Mouse (Mus musculus) heart, embryonic 13.5 days (tissue): ENCODE results near the gene Trpm7. TPM values are rescaled to one million over a fixed set of nuclear protein-coding genes. Genes with fewer than 3 reads are reported as not detected.

Experiments
- ATAC-seq: fragments of 200-750 bp; cut with Nextera tagmentation; 2 replicates; pipeline ENCODE4 v1.8.0; 2017; ENCODE audit warnings: moderate TSS enrichment; ENCODE audit not compliant: insufficient number of reproducible peaks, low FRiP score, low TSS enrichment; ENCODE audit errors: extremely low read depth
- H3K27ac ChIP-seq: fragments of 300-500 bp; sonication (generic); replicated peaks from 2 replicates; pipeline ENCODE4 v1.5.1; 2015; ENCODE audit warnings: moderate library complexity, mild to moderate bottlenecking, inconsistent platforms
- H3K27me3 ChIP-seq: fragments of 300-500 bp; sonication (generic); replicated peaks from 2 replicates; pipeline ENCODE4 v1.6.1; 2015; ENCODE audit warnings: mild to moderate bottlenecking, inconsistent platforms
- H3K36me3 ChIP-seq: fragments of 300-500 bp; sonication (generic); 2 replicates; pipeline ENCODE4 v1.6.1; 2015; ENCODE audit warnings: mild to moderate bottlenecking, inconsistent platforms
- H3K4me1 ChIP-seq: fragments of 300-500 bp; sonication (generic); 2 replicates; pipeline ENCODE4 v1.6.1; 2015; ENCODE audit warnings: inconsistent platforms
- H3K4me2 ChIP-seq: fragments of 300-500 bp; sonication (generic); 2 replicates; pipeline ENCODE4 v1.6.1; 2015; ENCODE audit warnings: inconsistent platforms, mild to moderate bottlenecking, moderate library complexity
- H3K4me3 ChIP-seq: fragments of 300-500 bp; sonication (generic); 2 replicates; pipeline ENCODE4 v1.5.1; 2015; ENCODE audit warnings: moderate library complexity, mild to moderate bottlenecking, inconsistent platforms
- H3K9ac ChIP-seq: fragments of 300-500 bp; sonication (generic); 2 replicates; pipeline ENCODE4 v1.6.1; 2015; ENCODE audit warnings: inconsistent platforms, mild to moderate bottlenecking, moderate library complexity
- H3K9me3 ChIP-seq: fragments of 300-500 bp; sonication (generic); 2 replicates; pipeline ENCODE4 v1.6.1; 2016; ENCODE audit warnings: inconsistent platforms
- WGBS: fragments of 180-500 bp; shearing (Covaris S2); methylation state at CpG from one replicate; pipeline ENCODE4 v1.1.7; 2015; ENCODE audit warnings: mixed read lengths; 5-methylcytosine and 5-hydroxymethylcytosine counted together
- polyA plus RNA-seq: library from polyadenylated mRNA; unstranded; fragments of >200 nt; fragmentation: Nextera tagmentation; extraction: Ambion mirVana; gene quantifications from 2 replicates; pipeline ENCODE4 v1.2.1, GENCODE M21; 2015

Gene Trpm7
- polyA plus RNA-seq, 1 experiment from 2014 or later = 36.6 TPM

DNA sequence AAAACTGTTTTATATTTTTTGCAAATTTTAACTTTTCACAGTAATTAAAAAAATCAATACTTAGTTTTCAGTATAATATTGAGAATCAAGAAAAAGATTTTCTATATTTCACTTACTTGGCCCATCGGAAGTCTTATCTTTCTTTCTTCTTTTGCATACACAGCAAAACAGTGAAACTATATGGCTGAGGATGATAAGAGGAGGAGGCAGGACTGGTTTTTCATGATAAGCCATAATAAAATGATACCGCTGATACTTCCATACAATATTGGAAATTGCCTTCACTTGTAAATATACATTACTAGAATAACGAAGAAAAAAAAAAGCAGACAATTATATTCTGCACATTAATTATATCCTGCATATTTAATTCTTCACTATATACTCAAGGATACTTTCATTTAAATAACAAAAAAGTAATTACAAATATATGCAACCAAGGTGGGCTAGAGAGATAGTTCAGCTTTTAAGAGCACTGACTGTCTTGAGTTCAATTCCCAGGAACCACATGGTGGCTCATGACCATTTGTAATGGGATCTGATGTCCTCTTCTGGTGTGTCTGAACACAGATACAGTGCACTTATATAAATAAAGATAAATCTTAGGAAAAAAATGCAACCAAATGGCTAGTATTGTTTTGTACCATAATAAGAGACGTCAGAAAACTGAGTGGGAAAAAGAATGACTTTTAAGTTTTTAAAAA, 59.2 kb downstream of the Trpm7 start:
- no peak for ATAC-seq
- Histone ChIP-seq H3K27ac (no peak overlapping the region), H3K9ac (no peak overlapping the region), H3K4me2 (no peak overlapping the region), H3K4me1 (peaks cover 15% of the 10 kb centered on the region), H3K9me3 (no peaks in the 10 kb centered on the region), H3K36me3 (peaks cover 64% of the 10 kb centered on the region), H3K4me3 (no peak overlapping the region), H3K27me3 (no peaks in the 10 kb centered on the region)
- 61% methylated on average over 4 of the region's 4 CpGs for WGBS

DNA sequence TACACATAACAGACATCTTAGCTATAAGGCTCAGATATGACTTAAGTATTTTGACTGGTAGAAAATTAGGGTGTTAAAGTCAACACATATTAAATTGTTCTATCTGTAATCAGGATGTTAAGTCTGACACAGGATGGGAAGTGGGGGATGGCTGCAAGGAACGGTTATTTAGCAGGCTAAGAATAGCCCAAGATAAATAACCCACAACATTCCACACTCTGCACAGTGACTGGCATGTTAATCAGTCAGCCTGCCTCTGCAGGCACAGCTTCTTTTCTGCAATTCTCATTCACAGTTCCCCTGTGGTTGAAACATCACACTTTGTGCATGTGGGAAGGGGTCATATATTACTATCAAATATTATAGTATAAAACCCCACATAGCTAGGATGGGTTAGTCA, 60.2 kb downstream of the Trpm7 start:
- Histone ChIP-seq H3K9ac (no peak overlapping the region), H3K4me2 (peak overlapping the region; percentile 50), H3K27ac (peak overlapping the region; percentile 67), H3K4me3 (no peak overlapping the region), H3K36me3 (peaks cover 69% of the 10 kb centered on the region), H3K4me1 (peaks cover 15% of the 10 kb centered on the region), H3K27me3 (no peaks in the 10 kb centered on the region), H3K9me3 (no peaks in the 10 kb centered on the region)
- peak; percentile 42 for ATAC-seq
- 3% methylated on average over 1 of the region's 1 CpGs for WGBS

- Histone ChIP-seq H3K9me3 (no peaks in the 10 kb centered on the region), H3K4me1 (no peaks in the 10 kb centered on the region), H3K36me3 (peaks cover 86% of the 10 kb centered on the region), H3K4me3 (no peak overlapping the region), H3K4me2 (no peak overlapping the region), H3K9ac (no peak overlapping the region), H3K27ac (no peak overlapping the region), H3K27me3 (no peaks in the 10 kb centered on the region)
- 86% methylated on average over 3 of the region's 3 CpGs for WGBS
- no peak for ATAC-seq
Measured at GRCm38 (mm10) chr2:126801980-126802379, 74.0 kb downstream of the Trpm7 start.

GRCm38 (mm10) chr2:126798455-126798854, 77.6 kb downstream of the Trpm7 start:
- H3K27ac ChIP-seq = no peak overlapping the region
- no peak overlapping the region for H3K4me3 ChIP-seq
- no peaks in the 10 kb centered on the region for H3K27me3 ChIP-seq
- no peaks in the 10 kb centered on the region for H3K4me1 ChIP-seq
- no peaks in the 10 kb centered on the region for H3K9me3 ChIP-seq
- WGBS = 86% methylated on average over 5 of the region's 5 CpGs
- H3K36me3 ChIP-seq = peaks cover 88% of the 10 kb centered on the region
- ATAC-seq = no peak
- H3K4me2 ChIP-seq = no peak overlapping the region
- no peak overlapping the region for H3K9ac ChIP-seq

- Histone ChIP-seq H3K4me3 (no peak overlapping the region), H3K9me3 (no peaks in the 10 kb centered on the region), H3K36me3 (peaks cover 92% of the 10 kb centered on the region), H3K4me2 (no peak overlapping the region), H3K4me1 (no peaks in the 10 kb centered on the region), H3K27me3 (no peaks in the 10 kb centered on the region), H3K27ac (no peak overlapping the region), H3K9ac (no peak overlapping the region)
- WGBS = 77% methylated on average over 3 of the region's 3 CpGs
- no peak for ATAC-seq
Measured at GRCm38 (mm10) chr2:126795708-126796107, 80.3 kb downstream of the Trpm7 start.

DNA sequence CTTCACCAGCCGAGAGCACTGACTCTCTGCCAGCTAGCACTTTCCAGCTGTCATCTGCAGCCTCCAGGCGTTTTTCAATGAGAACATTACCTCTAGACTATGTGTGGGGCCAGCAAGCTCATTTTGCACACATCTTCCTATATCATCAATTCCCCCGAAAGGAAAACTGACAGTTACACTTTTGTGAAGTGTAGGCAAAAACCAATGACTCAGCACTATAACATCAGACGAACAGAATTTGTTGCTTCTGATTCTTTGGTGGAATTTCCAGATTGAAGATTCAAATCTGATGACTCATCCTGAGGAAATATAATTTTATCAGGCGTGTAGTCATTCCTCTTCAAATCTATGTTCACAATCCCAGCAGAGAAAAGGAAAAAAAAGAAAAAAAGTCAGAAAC, 83.4 kb downstream of the Trpm7 start:
- H3K9ac ChIP-seq = no peak overlapping the region
- no peaks in the 10 kb centered on the region for H3K27me3 ChIP-seq
- WGBS = 70% methylated on average over 5 of the region's 5 CpGs
- no peak overlapping the region for H3K4me3 ChIP-seq
- no peak overlapping the region for H3K27ac ChIP-seq
- no peak overlapping the region for H3K4me2 ChIP-seq
- no peak for ATAC-seq
- peaks cover 81% of the 10 kb centered on the region for H3K36me3 ChIP-seq
- H3K4me1 ChIP-seq = peaks cover 7% of the 10 kb centered on the region
- H3K9me3 ChIP-seq = no peaks in the 10 kb centered on the region

- Histone ChIP-seq H3K36me3 (peaks cover 36% of the 10 kb centered on the region), H3K9me3 (no peaks in the 10 kb centered on the region), H3K4me3 (no peak overlapping the region), H3K27ac (peak overlapping the region; percentile 20; the same call in 1 of the 2 replicates), H3K27me3 (no peaks in the 10 kb centered on the region), H3K4me2 (no peak overlapping the region; the same call in 1 of the 2 replicates), H3K4me1 (peaks cover 11% of the 10 kb centered on the region), H3K9ac (peak overlapping the region; percentile 37; the same call in 1 of the 2 replicates)
- ATAC-seq = no peak; the same call in 1 of the 2 replicates
- WGBS = 51% methylated on average over 9 of the region's 9 CpGs
Measured at GRCm38 (mm10) chr2:126787721-126788342, 88.2 kb downstream of the Trpm7 start.

GRCm38 (mm10) chr2:126783370-126783769, 92.7 kb downstream of the Trpm7 start, which contains the start of gene Usp50:
Usp50 (minus strand) TSS chr2:126783470.
- Histone ChIP-seq H3K4me1 (peaks cover 11% of the 10 kb centered on the region), H3K4me2 (no peak within 1 kb of the TSS)

GRCm38 (mm10) chr2:126782433-126782832, 93.6 kb downstream of the Trpm7 start:
- Histone ChIP-seq H3K27ac (no peak overlapping the region), H3K4me3 (no peak overlapping the region), H3K27me3 (no peaks in the 10 kb centered on the region), H3K4me2 (no peak overlapping the region), H3K9me3 (no peaks in the 10 kb centered on the region), H3K9ac (no peak overlapping the region), H3K4me1 (0 out of 2 replicates have a peak, but pooled peaks cover 2% of the 10 kb centered on the region), H3K36me3 (no peaks in the 10 kb centered on the region)
- ATAC-seq = no peak
- 73% methylated on average over 3 of the region's 3 CpGs for WGBS

More at GRCm38 (mm10) chr2:126783370-126783769, 92.7 kb downstream of the Trpm7 start, which contains the start of gene Usp50:
- ATAC-seq = no peak
- 64% methylated on average over 4 of the region's 4 CpGs for WGBS
- no peak within 1 kb of the TSS for H3K9ac ChIP-seq
- H3K27me3 ChIP-seq = no peaks in the 10 kb centered on the region
- H3K27ac ChIP-seq = no peak within 1 kb of the TSS
- no peaks in the 10 kb centered on the region for H3K36me3 ChIP-seq
- no peaks in the 10 kb centered on the region for H3K9me3 ChIP-seq
- H3K4me3 ChIP-seq = no peak within 1 kb of the TSS

DNA sequence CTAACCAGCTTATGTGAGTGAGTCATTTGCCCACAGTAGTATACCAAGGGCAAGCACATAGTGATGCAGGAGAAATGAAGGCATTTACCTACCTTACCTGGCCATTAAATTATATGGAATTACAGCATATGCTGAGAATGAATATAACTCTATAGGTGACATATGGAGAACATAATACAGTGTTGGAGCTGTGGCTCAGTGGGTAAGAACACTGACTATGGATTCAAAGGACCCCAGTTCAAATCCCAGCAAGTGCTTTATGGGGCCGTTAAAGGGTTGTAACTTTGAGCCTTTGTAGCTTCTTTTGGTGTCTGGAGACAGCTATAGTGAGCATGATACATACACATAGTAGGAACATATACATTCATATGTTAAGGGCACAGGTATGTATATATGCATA, 94.6 kb downstream of the Trpm7 start:
- Histone ChIP-seq H3K36me3 (no peaks in the 10 kb centered on the region), H3K9ac (no peak overlapping the region), H3K27me3 (no peaks in the 10 kb centered on the region), H3K4me1 (no peaks in the 10 kb centered on the region), H3K4me3 (no peak overlapping the region), H3K9me3 (no peaks in the 10 kb centered on the region), H3K4me2 (no peak overlapping the region), H3K27ac (no peak overlapping the region)
- ATAC-seq = no peak
- 81% methylated on average over 1 of the region's 1 CpGs for WGBS

- Histone ChIP-seq H3K4me2 (no peak overlapping the region), H3K4me1 (no peaks in the 10 kb centered on the region), H3K27me3 (no peaks in the 10 kb centered on the region), H3K9ac (no peak overlapping the region), H3K9me3 (no peaks in the 10 kb centered on the region), H3K27ac (no peak overlapping the region), H3K36me3 (no peaks in the 10 kb centered on the region), H3K4me3 (no peak overlapping the region)
- 82% methylated on average over 10 of the region's 10 CpGs for WGBS
- ATAC-seq = no peak; the same call in 1 of the 2 replicates
Measured at GRCm38 (mm10) chr2:126780286-126780685, 95.7 kb downstream of the Trpm7 start.
